In genomic region chr5:91103943-91104665, GRCm38 (mm10) we compare ENCODE assay signal across 16 mouse cellular contexts. TPM values are rescaled to one million over a fixed set of nuclear protein-coding genes. Genes with fewer than 3 reads are reported as not detected.
DNase-seq lines count a peak whose midpoint lies in the region; TF ChIP-seq lines count a peak whose summit lies in the region.
"Had no signal": no experiment of that assay in that cellular context is flagged by ENCODE, and none has a peak within 500 bp of the region (broad histone marks: within the 10 kb centered on the region; RNA-seq: fewer than 3 reads in every experiment).

No protein-coding gene starts in this region.

- no peak overlapping the region for H3K27ac ChIP-seq in gastrocnemius, adult 2 months
- H3K27ac ChIP-seq: left cerebral cortex, adult 2 months; midbrain, embryonic 12.5 days had no signal

- peak; percentile 34 for DNase-seq in gastrocnemius, adult 2 months
- DNase-seq in gastrocnemius, postnatal 25 days = no peak
- peak; percentile 7 for DNase-seq in ovary, postnatal 14 days (ENCODE audit: low spot score)
- DNase-seq in ovary, adult 18-20 months (ENCODE audit: low spot score) = no peak
- peak; percentile 51 for DNase-seq in cerebellum, adult 8-10 months
- DNase-seq in kidney, postnatal 36 days = peak; percentile 75 to 76
- no peak for DNase-seq in lung, adult 2 months
- no peak for DNase-seq in embryo, embryonic 10.5 days (ENCODE audit: low spot score)
- DNase-seq: gastrocnemius, postnatal 36 days; heart, postnatal 4 days had no signal

- H3K4me3 ChIP-seq in gastrocnemius, adult 2 months = no peak overlapping the region
- no peak overlapping the region for H3K4me3 ChIP-seq in lung, adult 2 months (replicated peaks; ENCODE audit: extremely low read depth, low read depth, low read length)
- H3K4me3 ChIP-seq: left cerebral cortex, adult 2 months; midbrain, embryonic 12.5 days had no signal

- no peak for TF ChIP-seq CTCF in gastrocnemius, adult 2 months (IDR thresholded peaks at IDR 0.05)
- no peak for TF ChIP-seq CTCF in lung, adult 2 months (IDR thresholded peaks at IDR 0.05; ENCODE audit: insufficient read depth, low read length)

- TF ChIP-seq POLR2A in lung, adult 2 months (IDR thresholded peaks at IDR 0.05; ENCODE audit: borderline replicate concordance, extremely low read depth, low read depth, low read length) = no peak

- 62% methylated on average over 7 of the region's 7 CpGs for WGBS in lung, adult 2 months

- intact Hi-C loops in gastrocnemius, adult 2 months (cut with DNase I) = no loop called here

- H3K4me1 ChIP-seq in lung, adult 2 months (ENCODE audit: control insufficient read depth, insufficient read depth, low read length) = no peaks in the 10 kb centered on the region
- H3K4me1 ChIP-seq: midbrain, embryonic 12.5 days had no signal

RNA-seq across cellular contexts. Expression of gene Ereg, which starts 29.7 kb away (rescaled TPM):
- not detected for total RNA-seq in gastrocnemius, adult 2 months (2021)
- not detected for total RNA-seq in gastrocnemius, postnatal 25 days (2021)
- 0.02 and 1.2 TPM in 2 replicates for polyA plus RNA-seq in lung, adult 2 months (2012; rRNA removed)
- total RNA-seq: gastrocnemius, postnatal 36 days; left cerebral cortex, adult 2 months had no signal
- polyA plus RNA-seq: CD4-positive, CD25-positive, alpha-beta regulatory T cell, adult 4 months; midbrain, embryonic 12.5 days; testis, adult 2 months had no signal

RNA-seq across cellular contexts. Expression of gene Areg, which starts 35.3 kb away (rescaled TPM):
- total RNA-seq in gastrocnemius, adult 2 months (2021) = not detected
- total RNA-seq in gastrocnemius, postnatal 25 days (2021) = not detected
- polyA plus RNA-seq in lung, adult 2 months (2012; rRNA removed) = 4.8 and 14.0 TPM in 2 replicates
- total RNA-seq: gastrocnemius, postnatal 36 days had no signal
- polyA plus RNA-seq: embryonic facial prominence, embryonic 11.5 days; liver, embryonic 16.5 days; midbrain, embryonic 12.5 days; testis, adult 2 months had no signal

Comparison
In these comparisons a context has a peak if more than half of its experiments do, and no peak if none do; other contexts are left out.
1. DNase-seq: peak in gastrocnemius, adult 2 months (single experiment), ovary, postnatal 14 days (single experiment), cerebellum, adult 8-10 months (single experiment) and kidney, postnatal 36 days (2 of 2); none in gastrocnemius, postnatal 25 days (single experiment), ovary, adult 18-20 months (single experiment), lung, adult 2 months (single experiment) and embryo, embryonic 10.5 days (single experiment).